Mouse (Mus musculus): ENCODE data around the gene Serpinc1. TPM values are rescaled to one million over a fixed set of nuclear protein-coding genes. Genes with fewer than 3 reads are reported as not detected.

The Serpinc1 gene
- polyA plus RNA-seq, 1 experiment, result 0.21 TPM

DNA sequence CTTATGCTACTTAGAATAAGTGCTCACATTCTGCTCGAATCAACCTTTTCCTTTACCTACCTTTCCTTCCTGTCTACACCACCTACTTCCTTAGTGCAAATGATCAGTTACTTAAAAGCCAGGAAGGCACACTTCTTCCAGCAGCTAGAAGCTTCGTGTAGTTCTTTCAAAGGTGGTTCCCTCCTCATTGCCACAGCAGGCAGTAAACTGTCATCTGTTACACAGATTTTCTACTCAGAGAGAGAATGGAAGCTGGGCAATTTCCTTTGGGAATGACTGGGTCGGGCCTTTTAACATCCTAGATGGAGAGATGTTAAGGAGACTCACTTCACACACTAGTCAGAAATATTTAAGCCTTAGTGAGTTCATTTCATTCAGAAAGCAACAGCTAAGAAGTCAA lies 27.1 kb downstream of the Serpinc1 start:
- Histone ChIP-seq H3ac (ENCODE audit: control insufficient read depth, insufficient read length, low read depth) (no peak overlapping the region), H3K27me3 (ENCODE audit: control insufficient read depth, insufficient read depth, insufficient read length) (no peaks in the 10 kb centered on the region), H3K79me2 (ENCODE audit: control insufficient read depth, insufficient read depth) (no peaks in the 10 kb centered on the region), H3K79me3 (ENCODE audit: low read depth) (no peaks in the 10 kb centered on the region), H3K36me3 (ENCODE audit: control insufficient read depth, insufficient read depth) (peaks cover 4% of the 10 kb centered on the region), H3K4me3 (ENCODE audit: insufficient read depth, poor library complexity, severe bottlenecking) (no peak overlapping the region)
- TF ChIP-seq FOSL1 (IDR thresholded peaks at IDR 0.05; ENCODE audit: insufficient read depth, low read length, poor library complexity, severe bottlenecking) (no peak), MAX (IDR thresholded peaks at IDR 0.05) (no peak)

DNA sequence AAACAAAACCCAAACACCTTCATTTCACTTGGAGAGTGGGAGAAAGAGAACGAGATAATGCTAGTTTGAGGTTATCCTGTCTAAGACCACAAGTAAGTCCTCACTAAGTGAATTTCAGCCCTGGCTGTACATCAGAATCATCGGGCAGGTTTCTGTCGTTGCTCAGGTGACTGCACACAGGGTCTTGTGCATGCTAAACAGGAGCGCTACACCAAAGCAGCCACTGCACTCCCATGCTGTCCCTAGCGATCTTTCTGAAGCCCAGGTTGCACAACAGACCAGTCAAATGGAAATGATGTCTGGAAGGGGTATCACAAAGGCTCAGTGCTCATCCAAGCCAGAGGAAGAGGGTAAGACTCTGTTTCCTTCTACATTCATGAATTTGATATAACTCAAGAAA lies 28.1 kb downstream of the Serpinc1 start:
- Histone ChIP-seq H3K79me3 (ENCODE audit: low read depth) (no peaks in the 10 kb centered on the region), H3K36me3 (ENCODE audit: control insufficient read depth, insufficient read depth) (peaks cover 4% of the 10 kb centered on the region), H3K27me3 (ENCODE audit: control insufficient read depth, insufficient read depth, insufficient read length) (no peaks in the 10 kb centered on the region), H3K4me3 (ENCODE audit: insufficient read depth, poor library complexity, severe bottlenecking) (no peak overlapping the region), H3ac (ENCODE audit: control insufficient read depth, insufficient read length, low read depth) (no peak overlapping the region), H3K79me2 (ENCODE audit: control insufficient read depth, insufficient read depth) (no peaks in the 10 kb centered on the region)
- TF ChIP-seq MYOG (IDR thresholded peaks at IDR 0.05; ENCODE audit: control insufficient read depth, extremely low read depth, insufficient read length) (no peak), CEBPB (IDR thresholded peaks at IDR 0.05; ENCODE audit: low read depth) (no peak)

DNA sequence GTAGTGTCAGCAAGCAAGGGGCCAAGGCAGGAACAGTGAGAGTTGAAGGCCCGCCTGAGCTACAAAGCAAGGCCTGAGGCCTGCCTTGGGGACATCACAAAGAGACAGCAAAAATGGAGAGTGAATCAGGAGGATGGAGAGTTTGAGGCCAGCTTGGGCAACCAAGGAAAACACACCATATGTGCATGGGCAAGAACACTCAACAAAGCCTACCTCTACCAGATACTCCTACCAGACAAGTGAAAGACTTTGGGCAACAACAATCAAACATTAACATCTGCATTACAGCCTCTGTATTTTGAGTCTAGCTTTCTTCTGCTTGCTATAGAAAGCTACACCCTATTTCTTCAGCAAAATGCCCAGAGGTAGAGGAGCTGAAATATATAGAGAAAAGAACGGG lies 29.7 kb downstream of the Serpinc1 start:
- Histone ChIP-seq H3K27me3 (ENCODE audit: control insufficient read depth, insufficient read depth, insufficient read length) (no peaks in the 10 kb centered on the region), H3ac (ENCODE audit: control insufficient read depth, insufficient read length, low read depth) (no peak overlapping the region), H3K79me3 (ENCODE audit: low read depth) (no peaks in the 10 kb centered on the region), H3K79me2 (ENCODE audit: control insufficient read depth, insufficient read depth) (no peaks in the 10 kb centered on the region), H3K36me3 (ENCODE audit: control insufficient read depth, insufficient read depth) (peaks cover 4% of the 10 kb centered on the region), H3K4me3 (ENCODE audit: insufficient read depth, poor library complexity, severe bottlenecking) (no peak overlapping the region)
- TF ChIP-seq CEBPB (IDR thresholded peaks at IDR 0.05; ENCODE audit: low read depth), result no peak
- no peak for TF ChIP-seq MYOD1 (IDR thresholded peaks at IDR 0.05; ENCODE audit: control insufficient read depth, insufficient read length, low read depth)
- TF ChIP-seq MAX (IDR thresholded peaks at IDR 0.05), result no peak
- TF ChIP-seq MYOG (IDR thresholded peaks at IDR 0.05; ENCODE audit: control insufficient read depth, extremely low read depth, insufficient read length), result no peak
- TF ChIP-seq CTCF (IDR thresholded peaks at IDR 0.05; ENCODE audit: control insufficient read depth, insufficient read depth, insufficient read length), result no peak
- no peak for TF ChIP-seq FOSL1 (IDR thresholded peaks at IDR 0.05; ENCODE audit: insufficient read depth, low read length, poor library complexity, severe bottlenecking)
- no peak for TF ChIP-seq USF1 (IDR thresholded peaks at IDR 0.05; ENCODE audit: low read depth)

DNA sequence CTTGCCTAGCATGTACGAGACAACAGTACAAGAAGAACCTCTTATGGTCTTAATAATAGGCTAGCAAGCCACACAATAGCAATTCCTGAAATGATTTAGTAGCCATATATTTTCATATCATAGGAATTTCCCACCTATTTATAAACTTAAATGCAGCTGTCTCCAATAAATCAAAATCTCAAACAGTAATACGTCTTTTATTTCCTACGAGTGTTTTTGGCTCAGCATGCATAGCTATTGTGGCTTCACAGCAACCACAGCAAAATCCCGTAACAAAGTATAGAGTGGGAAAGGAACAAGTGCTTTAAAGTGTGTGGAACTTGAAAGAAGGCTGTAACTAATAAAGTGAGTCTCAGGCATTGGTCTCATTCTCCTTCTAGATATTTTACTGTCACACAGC lies 32.1 kb downstream of the Serpinc1 start:
- TF ChIP-seq USF1 (IDR thresholded peaks at IDR 0.05; ENCODE audit: low read depth) (no peak), MAX (IDR thresholded peaks at IDR 0.05) (no peak), CEBPB (IDR thresholded peaks at IDR 0.05; ENCODE audit: low read depth) (no peak), MYOD1 (IDR thresholded peaks at IDR 0.05; ENCODE audit: control insufficient read depth, insufficient read length, low read depth) (peak; percentile 68), FOSL1 (IDR thresholded peaks at IDR 0.05; ENCODE audit: insufficient read depth, low read length, poor library complexity, severe bottlenecking) (no peak), CTCF (IDR thresholded peaks at IDR 0.05; ENCODE audit: control insufficient read depth, insufficient read depth, insufficient read length) (no peak), MYOG (IDR thresholded peaks at IDR 0.05; ENCODE audit: control insufficient read depth, extremely low read depth, insufficient read length) (no peak)
- Histone ChIP-seq H3ac (ENCODE audit: control insufficient read depth, insufficient read length, low read depth) (no peak overlapping the region), H3K4me3 (ENCODE audit: insufficient read depth, poor library complexity, severe bottlenecking) (no peak overlapping the region), H3K79me3 (ENCODE audit: low read depth) (no peaks in the 10 kb centered on the region), H3K27me3 (ENCODE audit: control insufficient read depth, insufficient read depth, insufficient read length) (no peaks in the 10 kb centered on the region), H3K79me2 (ENCODE audit: control insufficient read depth, insufficient read depth) (no peaks in the 10 kb centered on the region), H3K36me3 (ENCODE audit: control insufficient read depth, insufficient read depth) (no peaks in the 10 kb centered on the region)

DNA sequence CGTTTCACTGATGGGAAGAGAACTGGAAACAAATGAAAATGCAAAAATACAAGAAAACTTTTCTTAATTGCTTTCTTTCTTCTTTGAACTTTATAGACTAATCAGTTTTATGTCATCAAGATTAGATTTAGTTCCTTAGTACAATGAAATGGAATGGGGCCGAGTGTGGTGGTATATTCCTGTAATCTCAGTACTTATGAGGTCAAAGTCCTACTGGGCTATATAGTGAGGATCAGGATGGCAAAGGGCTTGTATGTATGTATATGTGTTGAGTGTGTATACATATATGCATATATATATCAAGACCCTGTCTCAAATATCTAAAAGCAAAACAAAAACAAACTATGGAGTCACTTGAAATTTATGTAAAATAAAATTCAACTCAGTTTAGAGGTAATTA lies 38.0 kb downstream of the Serpinc1 start:
- Histone ChIP-seq H3K27me3 (ENCODE audit: control insufficient read depth, insufficient read depth, insufficient read length) (no peaks in the 10 kb centered on the region), H3K4me3 (ENCODE audit: insufficient read depth, poor library complexity, severe bottlenecking) (no peak overlapping the region), H3K79me3 (ENCODE audit: low read depth) (no peaks in the 10 kb centered on the region), H3ac (ENCODE audit: control insufficient read depth, insufficient read length, low read depth) (no peak overlapping the region), H3K36me3 (ENCODE audit: control insufficient read depth, insufficient read depth) (peaks cover 13% of the 10 kb centered on the region), H3K79me2 (ENCODE audit: control insufficient read depth, insufficient read depth) (no peaks in the 10 kb centered on the region)
- TF ChIP-seq CTCF (IDR thresholded peaks at IDR 0.05; ENCODE audit: control insufficient read depth, insufficient read depth, insufficient read length) (no peak), FOSL1 (IDR thresholded peaks at IDR 0.05; ENCODE audit: insufficient read depth, low read length, poor library complexity, severe bottlenecking) (no peak), USF1 (IDR thresholded peaks at IDR 0.05; ENCODE audit: low read depth) (no peak), CEBPB (IDR thresholded peaks at IDR 0.05; ENCODE audit: low read depth) (no peak), MAX (IDR thresholded peaks at IDR 0.05) (no peak), MYOD1 (IDR thresholded peaks at IDR 0.05; ENCODE audit: control insufficient read depth, insufficient read length, low read depth) (no peak), MYOG (IDR thresholded peaks at IDR 0.05; ENCODE audit: control insufficient read depth, extremely low read depth, insufficient read length) (no peak)

DNA sequence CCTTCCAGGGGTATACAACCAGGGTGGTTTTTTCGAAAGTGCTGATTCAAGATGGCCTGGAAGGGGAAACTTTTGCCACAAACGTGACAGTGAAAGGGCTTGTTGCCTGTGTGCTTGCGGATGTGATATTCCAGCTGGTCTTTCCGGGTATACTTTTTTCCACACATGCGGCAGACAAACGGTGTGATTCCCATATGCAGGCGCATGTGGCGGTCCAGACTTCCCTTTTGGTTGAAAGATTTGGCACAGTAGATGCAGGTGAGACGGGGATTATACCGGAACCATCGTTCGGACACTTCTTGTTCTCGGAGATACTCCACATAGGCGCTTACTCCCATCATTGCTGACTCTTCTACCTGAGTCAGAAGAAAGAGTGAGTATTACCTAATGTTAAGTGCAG lies 41.7 kb downstream of the Serpinc1 start:
- Histone ChIP-seq H3K27me3 (ENCODE audit: control insufficient read depth, insufficient read depth, insufficient read length) (no peaks in the 10 kb centered on the region), H3K79me2 (ENCODE audit: control insufficient read depth, insufficient read depth) (no peaks in the 10 kb centered on the region), H3K79me3 (ENCODE audit: low read depth) (no peaks in the 10 kb centered on the region), H3K4me3 (ENCODE audit: insufficient read depth, poor library complexity, severe bottlenecking) (no peak overlapping the region), H3ac (ENCODE audit: control insufficient read depth, insufficient read length, low read depth) (no peak overlapping the region), H3K36me3 (ENCODE audit: control insufficient read depth, insufficient read depth) (peaks cover 18% of the 10 kb centered on the region)
- no peak for TF ChIP-seq MYOG (IDR thresholded peaks at IDR 0.05; ENCODE audit: control insufficient read depth, extremely low read depth, insufficient read length)
- TF ChIP-seq MAX (IDR thresholded peaks at IDR 0.05), result no peak
- TF ChIP-seq USF1 (IDR thresholded peaks at IDR 0.05; ENCODE audit: low read depth), result no peak
- no peak for TF ChIP-seq MYOD1 (IDR thresholded peaks at IDR 0.05; ENCODE audit: control insufficient read depth, insufficient read length, low read depth)
- no peak for TF ChIP-seq CEBPB (IDR thresholded peaks at IDR 0.05; ENCODE audit: low read depth)
- no peak for TF ChIP-seq FOSL1 (IDR thresholded peaks at IDR 0.05; ENCODE audit: insufficient read depth, low read length, poor library complexity, severe bottlenecking)
- TF ChIP-seq CTCF (IDR thresholded peaks at IDR 0.05; ENCODE audit: control insufficient read depth, insufficient read depth, insufficient read length), result no peak

Measured in C2C12 (cell line).